Mouse (Mus musculus) midbrain, embryonic 15.5 days (tissue): ENCODE measurements around the gene Ikzf4. TPM values are rescaled to one million over a fixed set of nuclear protein-coding genes. Genes with fewer than 3 reads are reported as not detected.
"Not testable (repeated sequence)": the region's sequence is repeated elsewhere in the genome, so short reads cannot be mapped to it uniquely, and the experiment has no call there.

Source experiments
- ATAC-seq: fragments of 200-750 bp; cut with Nextera tagmentation; replicated peaks from 2 replicates; pipeline ENCODE4 v1.8.0; 2017; ENCODE audit warnings: moderate TSS enrichment
- H3K27ac ChIP-seq: fragments of 300-500 bp; sonication (generic); 2 replicates; pipeline ENCODE4 v1.5.1; 2015; ENCODE audit warnings: mild to moderate bottlenecking, inconsistent platforms
- H3K27me3 ChIP-seq: fragments of 300-500 bp; sonication (generic); replicated peaks from 2 replicates; pipeline ENCODE4 v1.6.1; 2015; ENCODE audit warnings: inconsistent platforms
- H3K36me3 ChIP-seq: fragments of 300-500 bp; sonication (generic); replicated peaks from 2 replicates; pipeline ENCODE4 v1.6.1; 2015; ENCODE audit warnings: inconsistent platforms
- H3K4me1 ChIP-seq: fragments of 300-500 bp; sonication (generic); 2 replicates; pipeline ENCODE4 v1.6.1; 2015; ENCODE audit warnings: inconsistent platforms
- H3K4me2 ChIP-seq: fragments of 300-500 bp; sonication (generic); 2 replicates; pipeline ENCODE4 v1.6.1; 2015; ENCODE audit warnings: inconsistent platforms, mild to moderate bottlenecking, moderate library complexity
- H3K4me3 ChIP-seq: fragments of 300-500 bp; sonication (generic); 2 replicates; pipeline ENCODE4 v1.5.1; 2015; ENCODE audit warnings: mild to moderate bottlenecking, inconsistent platforms
- H3K9ac ChIP-seq: fragments of 300-500 bp; sonication (generic); 2 replicates; pipeline ENCODE4 v1.6.1; 2015; ENCODE audit warnings: mild to moderate bottlenecking, inconsistent platforms
- H3K9me3 ChIP-seq: fragments of 300-500 bp; sonication (generic); 2 replicates; pipeline ENCODE4 v1.6.1; 2016; ENCODE audit warnings: inconsistent platforms
- whole genome bisulfite sequencing: fragments of 180-500 bp; shearing (Covaris S2); methylation state at CpG from one replicate; pipeline ENCODE4 v1.1.7; 2015; ENCODE audit warnings: mixed read lengths; 5-methylcytosine and 5-hydroxymethylcytosine counted together
- polyA plus RNA-seq: library from polyadenylated mRNA; unstranded; fragments of >200 nt; fragmentation: Nextera tagmentation; extraction: Ambion mirVana; gene quantifications from 2 replicates; pipeline ENCODE4 v1.2.1, GENCODE M21; 2015

Ikzf4 gene
- polyA plus RNA-seq, 1 experiment from 2014 or later: 23.1 TPM

- H3K36me3 ChIP-seq, ATAC-seq, H3K27me3 ChIP-seq, H3K27ac ChIP-seq, H3K4me1 ChIP-seq, H3K9me3 ChIP-seq, H3K9ac ChIP-seq, H3K4me2 ChIP-seq, H3K4me3 ChIP-seq: not testable (repeated sequence)
- 92% methylated on average over 5 of the region's 5 CpGs for WGBS
Measured at GRCm38 (mm10) chr10:128619148-128619547, 26.6 kb downstream of the Ikzf4 start.

GRCm38 (mm10) chr10:128618570-128618969 lies 27.2 kb downstream of the Ikzf4 start:
- H3K9ac ChIP-seq: no peak overlapping the region
- no peaks in the 10 kb centered on the region for H3K4me1 ChIP-seq
- ATAC-seq: no peak
- no peak overlapping the region for H3K27ac ChIP-seq
- H3K27me3 ChIP-seq: no peaks in the 10 kb centered on the region
- 89% methylated on average over 1 of the region's 1 CpGs for WGBS
- H3K36me3 ChIP-seq: peaks cover under 1% of the 10 kb centered on the region; the same call in 1 of the 2 replicates
- H3K4me2 ChIP-seq: no peak overlapping the region
- no peak overlapping the region for H3K4me3 ChIP-seq
- no peaks in the 10 kb centered on the region for H3K9me3 ChIP-seq

GRCm38 (mm10) chr10:128615798-128616448 lies 29.9 kb downstream of the Ikzf4 start:
- ATAC-seq: not testable (repeated sequence)
- 82% methylated on average over 7 of the region's 7 CpGs for WGBS

GRCm38 (mm10) chr10:128614934-128615333 lies 30.9 kb downstream of the Ikzf4 start:
- WGBS: 55% methylated on average over 3 of the region's 3 CpGs

More at GRCm38 (mm10) chr10:128615798-128616448, 29.9 kb downstream of the Ikzf4 start:
- not testable (repeated sequence) for H3K4me3 ChIP-seq, H3K9me3 ChIP-seq, H3K4me2 ChIP-seq, H3K9ac ChIP-seq, H3K4me1 ChIP-seq, H3K27ac ChIP-seq, H3K27me3 ChIP-seq, H3K36me3 ChIP-seq

GRCm38 (mm10) chr10:128613820-128614219 lies 32.0 kb downstream of the Ikzf4 start:
- H3K27me3 ChIP-seq, H3K4me3 ChIP-seq, H3K9ac ChIP-seq, H3K9me3 ChIP-seq, H3K27ac ChIP-seq, H3K4me1 ChIP-seq, H3K36me3 ChIP-seq, H3K4me2 ChIP-seq, ATAC-seq: not testable (repeated sequence)
- WGBS: 69% methylated on average over 4 of the region's 4 CpGs

More at GRCm38 (mm10) chr10:128614934-128615333, 30.9 kb downstream of the Ikzf4 start:
- Histone ChIP-seq H3K4me3 (no peak overlapping the region), H3K4me2 (no peak overlapping the region), H3K9ac (no peak overlapping the region), H3K27ac (no peak overlapping the region), H3K4me1 (no peaks in the 10 kb centered on the region), H3K9me3 (no peaks in the 10 kb centered on the region), H3K36me3 (no peaks in the 10 kb centered on the region), H3K27me3 (0 out of 2 replicates have a peak, but pooled peaks cover 4% of the 10 kb centered on the region)
- no peak for ATAC-seq

- no peak for ATAC-seq
- WGBS: 46% methylated on average over 6 of the region's 6 CpGs
Measured at GRCm38 (mm10) chr10:128613154-128613440, 32.7 kb downstream of the Ikzf4 start.

GRCm38 (mm10) chr10:128612433-128613153 lies 33.2 kb downstream of the Ikzf4 start:
- H3K9ac ChIP-seq: no peak overlapping the region
- no peak overlapping the region for H3K27ac ChIP-seq
- 0 out of 2 replicates have a peak, but pooled peaks cover 4% of the 10 kb centered on the region for H3K27me3 ChIP-seq
- no peaks in the 10 kb centered on the region for H3K9me3 ChIP-seq
- WGBS: 17% methylated on average over 16 of the region's 16 CpGs
- H3K4me1 ChIP-seq: no peaks in the 10 kb centered on the region
- 0 out of 2 replicates have a peak, but pooled peaks have one; percentile 39 for ATAC-seq
- H3K4me3 ChIP-seq: no peak overlapping the region
- no peaks in the 10 kb centered on the region for H3K36me3 ChIP-seq
- H3K4me2 ChIP-seq: peak overlapping the region; percentile 27; the same call in 1 of the 2 replicates

More at GRCm38 (mm10) chr10:128613154-128613440, 32.7 kb downstream of the Ikzf4 start:
- H3K4me2 ChIP-seq: no peak overlapping the region
- H3K27me3 ChIP-seq: 0 out of 2 replicates have a peak, but pooled peaks cover 4% of the 10 kb centered on the region
- H3K27ac ChIP-seq: no peak overlapping the region
- H3K9me3 ChIP-seq: no peaks in the 10 kb centered on the region
- no peaks in the 10 kb centered on the region for H3K36me3 ChIP-seq
- no peak overlapping the region for H3K4me3 ChIP-seq
- no peak overlapping the region for H3K9ac ChIP-seq
- H3K4me1 ChIP-seq: no peaks in the 10 kb centered on the region

- ATAC-seq: no peak
- WGBS: 49% methylated on average over 2 of the region's 2 CpGs
- H3K9ac ChIP-seq: no peak overlapping the region
- no peaks in the 10 kb centered on the region for H3K4me1 ChIP-seq
- H3K4me3 ChIP-seq: no peak overlapping the region
- H3K36me3 ChIP-seq: no peaks in the 10 kb centered on the region
- H3K27ac ChIP-seq: no peak overlapping the region
- H3K9me3 ChIP-seq: no peaks in the 10 kb centered on the region
- no peaks in the 10 kb centered on the region for H3K27me3 ChIP-seq
- no peak overlapping the region for H3K4me2 ChIP-seq
Measured at GRCm38 (mm10) chr10:128606483-128606882, 39.3 kb downstream of the Ikzf4 start.

GRCm38 (mm10) chr10:128602470-128603128 lies 43.2 kb downstream of the Ikzf4 start:
- Histone ChIP-seq H3K9me3 (no peaks in the 10 kb centered on the region), H3K9ac (no peak overlapping the region), H3K27ac (no peak overlapping the region), H3K27me3 (no peaks in the 10 kb centered on the region), H3K4me1 (no peaks in the 10 kb centered on the region), H3K4me2 (no peak overlapping the region), H3K4me3 (no peak overlapping the region), H3K36me3 (no peaks in the 10 kb centered on the region)
- no peak for ATAC-seq
- 91% methylated on average over 4 of the region's 4 CpGs for WGBS

- no peak for ATAC-seq
- no peaks in the 10 kb centered on the region for H3K27me3 ChIP-seq
- no peak overlapping the region for H3K4me3 ChIP-seq
- no peak overlapping the region for H3K27ac ChIP-seq
- H3K9me3 ChIP-seq: no peaks in the 10 kb centered on the region
- H3K4me2 ChIP-seq: no peak overlapping the region
- H3K9ac ChIP-seq: no peak overlapping the region
- no peaks in the 10 kb centered on the region for H3K4me1 ChIP-seq
- no peaks in the 10 kb centered on the region for H3K36me3 ChIP-seq
- WGBS: 97% methylated on average over 1 of the region's 1 CpGs
Measured at GRCm38 (mm10) chr10:128601499-128601898, 44.3 kb downstream of the Ikzf4 start.

GRCm38 (mm10) chr10:128598476-128598875 lies 47.3 kb downstream of the Ikzf4 start:
- H3K4me1 ChIP-seq: no peaks in the 10 kb centered on the region
- no peak for ATAC-seq
- H3K27ac ChIP-seq: no peak overlapping the region
- H3K36me3 ChIP-seq: no peaks in the 10 kb centered on the region
- no peak overlapping the region for H3K4me2 ChIP-seq
- no peaks in the 10 kb centered on the region for H3K9me3 ChIP-seq
- H3K27me3 ChIP-seq: no peaks in the 10 kb centered on the region
- no peak overlapping the region for H3K9ac ChIP-seq
- WGBS: 82% methylated on average over 2 of the region's 2 CpGs
- no peak overlapping the region for H3K4me3 ChIP-seq

- Histone ChIP-seq H3K9ac (no peak overlapping the region), H3K36me3 (no peaks in the 10 kb centered on the region), H3K9me3 (no peaks in the 10 kb centered on the region), H3K4me3 (no peak overlapping the region), H3K4me1 (peaks cover 12% of the 10 kb centered on the region), H3K4me2 (no peak overlapping the region), H3K27ac (no peak overlapping the region), H3K27me3 (peaks cover 23% of the 10 kb centered on the region)
- ATAC-seq: no peak
- 69% methylated on average over 5 of the region's 5 CpGs for WGBS
Measured at GRCm38 (mm10) chr10:128592797-128593196, 53.0 kb downstream of the Ikzf4 start.
